12 mouse cellular contexts compared by ENCODE assay signal in genomic region chr10:100475040-100475439, GRCm38 (mm10). TPM values are rescaled to one million over a fixed set of nuclear protein-coding genes. Genes with fewer than 3 reads are reported as not detected.
DNase-seq lines count a peak whose midpoint lies in the region; ATAC-seq and TF ChIP-seq lines count a peak whose summit lies in the region.
"Had no signal": no experiment of that assay in that cellular context is flagged by ENCODE, and none has a peak within 500 bp of the region (broad histone marks: within the 10 kb centered on the region; RNA-seq: fewer than 3 reads in every experiment).

No protein-coding gene starts in this region.

- peak; percentile 33 for DNase-seq in forebrain, postnatal 0 days
- DNase-seq in liver, postnatal 0 days: no peak
- DNase-seq in liver (no peak), MN1 (ENCODE audit: low spot score) (peak; percentile 29)
- DNase-seq in mesoderm, embryonic 11.5 days (ENCODE audit: low read depth, low spot score): peak; percentile 1
- no peak for DNase-seq in ovary, postnatal 36 days (ENCODE audit: low spot score)
- no peak for DNase-seq in urinary bladder, postnatal 25 days (ENCODE audit: low spot score)
- DNase-seq: heart, postnatal 36 days had no signal

- H3K9ac ChIP-seq in forebrain, postnatal 0 days: no peak overlapping the region
- no peak overlapping the region for H3K9ac ChIP-seq in forebrain, embryonic 13.5 days
- H3K9ac ChIP-seq in liver, postnatal 0 days (replicated peaks): no peak overlapping the region
- H3K9ac ChIP-seq: embryonic facial prominence, embryonic 12.5 days; forebrain, embryonic 15.5 days; liver, embryonic 15.5 days had no signal

- H3K4me3 ChIP-seq in forebrain, postnatal 0 days (ENCODE audit: low read depth, low read length): no peak overlapping the region
- H3K4me3 ChIP-seq in forebrain, embryonic 13.5 days: no peak overlapping the region
- H3K4me3 ChIP-seq in liver, postnatal 0 days (ENCODE audit: low read depth, low read length): no peak overlapping the region
- H3K4me3 ChIP-seq: embryonic facial prominence, embryonic 12.5 days; forebrain, embryonic 15.5 days; liver, embryonic 15.5 days had no signal

- H3K4me1 ChIP-seq in forebrain, postnatal 0 days (ENCODE audit: insufficient read depth): no peaks in the 10 kb centered on the region
- H3K4me1 ChIP-seq in forebrain, embryonic 13.5 days: no peaks in the 10 kb centered on the region
- H3K4me1 ChIP-seq in liver, postnatal 0 days (ENCODE audit: insufficient read depth): no peaks in the 10 kb centered on the region
- H3K4me1 ChIP-seq: embryonic facial prominence, embryonic 12.5 days; forebrain, embryonic 15.5 days; liver, embryonic 15.5 days had no signal

- no peak for TF ChIP-seq EP300 in liver, postnatal 0 days (IDR thresholded peaks at IDR 0.05; ENCODE audit: low read depth)

- H3K36me3 ChIP-seq in forebrain, postnatal 0 days (ENCODE audit: insufficient read depth): peaks cover 21% of the 10 kb centered on the region
- H3K36me3 ChIP-seq in forebrain, embryonic 13.5 days (ENCODE audit: poor library complexity, severe bottlenecking): peaks cover 27% of the 10 kb centered on the region
- peaks cover 5% of the 10 kb centered on the region for H3K36me3 ChIP-seq in liver, postnatal 0 days (replicated peaks; ENCODE audit: insufficient read depth, low read length)

- ATAC-seq in forebrain, postnatal 0 days: no peak
- no peak for ATAC-seq in forebrain, embryonic 13.5 days
- ATAC-seq in liver, postnatal 0 days: no peak
- ATAC-seq: forebrain, embryonic 15.5 days had no signal

- no peaks in the 10 kb centered on the region for H3K27me3 ChIP-seq in forebrain, postnatal 0 days (ENCODE audit: insufficient read depth, low read length)
- H3K27me3 ChIP-seq in forebrain, embryonic 13.5 days: no peaks in the 10 kb centered on the region
- H3K27me3 ChIP-seq in liver, postnatal 0 days (ENCODE audit: insufficient read depth, low read length): no peaks in the 10 kb centered on the region
- H3K27me3 ChIP-seq: embryonic facial prominence, embryonic 12.5 days; forebrain, embryonic 15.5 days; liver, embryonic 15.5 days had no signal

- WGBS in forebrain, postnatal 0 days: 51% methylated on average over 3 of the region's 3 CpGs
- WGBS in forebrain, embryonic 13.5 days: 55% methylated on average over 3 of the region's 3 CpGs
- WGBS in liver, postnatal 0 days (ENCODE audit: insufficient replicate concordance): 46% methylated on average over 3 of the region's 3 CpGs

- H3K4me2 ChIP-seq in forebrain, postnatal 0 days (ENCODE audit: low read depth): no peak overlapping the region
- H3K4me2 ChIP-seq in forebrain, embryonic 13.5 days: no peak overlapping the region
- no peak overlapping the region for H3K4me2 ChIP-seq in liver, postnatal 0 days (ENCODE audit: low read depth, low read length)
- H3K4me2 ChIP-seq: embryonic facial prominence, embryonic 12.5 days; forebrain, embryonic 15.5 days; liver, embryonic 15.5 days had no signal

- H3K27ac ChIP-seq in forebrain, postnatal 0 days (ENCODE audit: low read depth, low read length): no peak overlapping the region
- H3K27ac ChIP-seq in forebrain, embryonic 13.5 days: no peak overlapping the region
- H3K27ac ChIP-seq in liver, postnatal 0 days (ENCODE audit: low read depth): no peak overlapping the region
- H3K27ac ChIP-seq: embryonic facial prominence, embryonic 12.5 days; forebrain, embryonic 15.5 days; liver, embryonic 15.5 days had no signal

- H3K9me3 ChIP-seq in forebrain, postnatal 0 days (ENCODE audit: low read length): no peaks in the 10 kb centered on the region
- no peaks in the 10 kb centered on the region for H3K9me3 ChIP-seq in forebrain, embryonic 13.5 days (replicated peaks)
- H3K9me3 ChIP-seq in liver, postnatal 0 days (ENCODE audit: low read length): no peaks in the 10 kb centered on the region
- H3K9me3 ChIP-seq: embryonic facial prominence, embryonic 12.5 days; forebrain, embryonic 15.5 days; liver, embryonic 15.5 days had no signal

- TF ChIP-seq CTCF in forebrain, postnatal 0 days (IDR thresholded peaks at IDR 0.05; ENCODE audit: low read depth): peak; percentile 47; the same call in 1 of the 2 replicates
- TF ChIP-seq CTCF in liver, postnatal 0 days (IDR thresholded peaks at IDR 0.05; ENCODE audit: low read depth): peak; percentile 44

RNA-seq across cellular contexts. Expression of gene Tmtc3, which starts 12.1 kb away (rescaled TPM):
- 11.1 and 14.2 TPM in 2 replicates for total RNA-seq in forebrain, postnatal 0 days (2014; rRNA removed)
- 2.8 and 4.8 TPM in 2 replicates for polyA plus RNA-seq in forebrain, postnatal 0 days (2015; fragmentation: Nextera tagmentation; extraction: Ambion mirVana)
- 11.6 and 13.2 TPM in 2 replicates for polyA plus RNA-seq in forebrain, embryonic 13.5 days (2015; fragmentation: Nextera tagmentation; extraction: Ambion mirVana)
- 2.5 TPM in 2 replicates for polyA plus RNA-seq in liver, postnatal 0 days (2015; fragmentation: Nextera tagmentation; extraction: Ambion mirVana)

RNA-seq across cellular contexts. Expression of gene Cep290, which starts 12.3 kb away (rescaled TPM):
- total RNA-seq in forebrain, postnatal 0 days (2014; rRNA removed): 6.0 and 8.0 TPM in 2 replicates
- polyA plus RNA-seq in forebrain, postnatal 0 days (2015; fragmentation: Nextera tagmentation; extraction: Ambion mirVana): 2.2 and 4.0 TPM in 2 replicates
- polyA plus RNA-seq in forebrain, embryonic 13.5 days (2015; fragmentation: Nextera tagmentation; extraction: Ambion mirVana): 7.9 and 8.3 TPM in 2 replicates
- polyA plus RNA-seq in liver, postnatal 0 days (2015; fragmentation: Nextera tagmentation; extraction: Ambion mirVana): 1.7 TPM in 2 replicates

Comparison
In these comparisons a context has a peak if more than half of its experiments do, and no peak if none do; other contexts are left out.
1. DNase-seq: peak in forebrain, postnatal 0 days (single experiment), MN1 (single experiment) and mesoderm, embryonic 11.5 days (single experiment); none in liver, postnatal 0 days (single experiment), liver (single experiment), ovary, postnatal 36 days (single experiment) and urinary bladder, postnatal 25 days (single experiment).